Mouse (Mus musculus): ENCODE measurements around the gene Pgr. TPM values are rescaled to one million over a fixed set of nuclear protein-coding genes. Genes with fewer than 3 reads are reported as not detected.

The Pgr gene
- polyA plus RNA-seq, 1 experiment from 2014 or later, result 0.06 TPM

DNA sequence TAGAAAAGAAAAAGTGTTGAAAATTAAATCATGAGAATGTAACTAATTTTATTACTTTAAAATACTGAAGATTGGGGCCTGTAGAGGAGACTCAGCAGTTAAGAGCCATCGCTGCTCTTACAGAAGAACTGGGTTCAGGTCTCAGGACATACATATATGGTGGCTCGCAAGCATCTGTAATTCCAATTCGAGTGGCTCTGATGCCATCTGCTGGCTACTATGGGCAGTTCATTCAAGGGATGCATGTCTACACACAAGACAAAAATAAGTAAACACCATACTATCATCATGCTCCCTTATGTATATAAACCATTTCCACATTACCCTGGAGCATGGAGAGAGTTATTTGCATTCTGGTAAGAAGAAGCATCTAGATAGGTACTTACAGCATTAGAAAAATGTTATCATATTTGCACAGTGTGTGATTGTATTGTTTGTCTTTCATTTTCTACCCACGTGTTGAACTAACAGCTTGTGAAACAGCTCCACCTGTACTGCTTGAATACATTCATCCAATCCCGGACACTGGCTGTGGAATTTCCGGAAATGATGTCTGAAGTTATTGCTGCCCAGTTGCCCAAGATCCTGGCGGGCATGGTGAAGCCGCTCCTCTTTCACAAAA is 65.0 kb downstream of the Pgr start:
- no peaks in the 10 kb centered on the region for H3K36me3 ChIP-seq
- no peak overlapping the region for H3K4me2 ChIP-seq
- ATAC-seq, result no peak
- H3K9ac ChIP-seq, result no peak overlapping the region
- no peak overlapping the region for H3K4me3 ChIP-seq
- no peaks in the 10 kb centered on the region for H3K27me3 ChIP-seq (replicated peaks)
- no peaks in the 10 kb centered on the region for H3K4me1 ChIP-seq
- no peak overlapping the region for H3K27ac ChIP-seq
- WGBS (ENCODE audit: insufficient replicate concordance), result 42% methylated on average over 8 of the region's 8 CpGs
- H3K9me3 ChIP-seq (replicated peaks), result no peaks in the 10 kb centered on the region

DNA sequence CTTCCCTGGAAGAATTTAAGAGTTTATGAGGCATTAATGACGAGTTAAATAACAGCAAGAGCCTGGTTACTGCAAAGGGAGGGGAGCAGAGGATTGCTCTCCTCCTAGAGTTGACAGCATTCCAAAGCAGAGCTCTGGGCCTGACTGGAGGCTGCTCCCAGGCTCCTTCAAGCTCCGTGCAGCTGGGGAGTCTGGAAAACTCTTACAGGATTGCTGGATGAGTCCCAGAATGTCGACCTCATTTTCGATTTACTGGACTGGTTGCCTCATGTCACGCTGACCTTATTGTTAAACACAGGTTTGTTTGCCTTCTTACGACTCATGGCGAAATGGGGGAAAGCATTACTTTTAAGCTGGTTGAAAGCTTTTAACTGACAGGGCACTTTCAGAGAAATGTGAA is 70.6 kb downstream of the Pgr start:
- WGBS (ENCODE audit: insufficient replicate concordance), result 52% methylated on average over 7 of the region's 7 CpGs
- no peak for ATAC-seq
- H3K9me3 ChIP-seq (replicated peaks), result no peaks in the 10 kb centered on the region

DNA sequence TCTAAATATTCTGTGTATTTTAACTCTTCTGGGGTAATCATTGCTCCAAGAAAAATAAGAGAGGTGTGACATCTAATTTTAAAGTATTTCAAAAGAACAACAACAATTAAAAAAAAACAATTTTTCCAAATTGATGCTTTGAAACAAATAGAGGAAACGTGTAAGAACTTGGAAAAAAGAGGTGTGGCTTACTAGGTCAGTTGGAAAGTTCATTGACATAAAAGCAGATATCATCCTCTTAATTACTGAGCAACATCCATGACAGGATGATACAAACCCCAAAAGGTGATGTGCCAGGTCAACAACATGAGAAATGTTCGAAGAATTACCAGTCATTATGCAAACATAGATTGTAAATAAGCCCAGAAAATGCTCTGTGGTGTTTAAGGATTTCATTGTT is 71.9 kb downstream of the Pgr start, which contains the start of gene Gm16485:
TSS of gene Gm16485 (plus strand) at position 301 of the 400 bp plus-strand sequence.
- no peak within 1 kb of the TSS for H3K4me3 ChIP-seq
- no peaks in the 10 kb centered on the region for H3K27me3 ChIP-seq (replicated peaks)
- H3K4me1 ChIP-seq, result no peaks in the 10 kb centered on the region
- H3K4me2 ChIP-seq, result no peak within 1 kb of the TSS
- ATAC-seq, result no peak
- H3K9me3 ChIP-seq (replicated peaks), result no peaks in the 10 kb centered on the region
- no peak within 1 kb of the TSS for H3K9ac ChIP-seq
- H3K36me3 ChIP-seq, result no peaks in the 10 kb centered on the region
- WGBS (ENCODE audit: insufficient replicate concordance), result 49% methylated on average over 2 of the region's 2 CpGs
- no peak within 1 kb of the TSS for H3K27ac ChIP-seq

More for the DNA sequence above, 70.6 kb downstream of the Pgr start:
- no peaks in the 10 kb centered on the region for H3K36me3 ChIP-seq
- no peak overlapping the region for H3K9ac ChIP-seq
- no peaks in the 10 kb centered on the region for H3K4me1 ChIP-seq
- no peak overlapping the region for H3K4me3 ChIP-seq
- H3K27me3 ChIP-seq (replicated peaks), result no peaks in the 10 kb centered on the region
- H3K4me2 ChIP-seq, result no peak overlapping the region
- H3K27ac ChIP-seq, result no peak overlapping the region

DNA sequence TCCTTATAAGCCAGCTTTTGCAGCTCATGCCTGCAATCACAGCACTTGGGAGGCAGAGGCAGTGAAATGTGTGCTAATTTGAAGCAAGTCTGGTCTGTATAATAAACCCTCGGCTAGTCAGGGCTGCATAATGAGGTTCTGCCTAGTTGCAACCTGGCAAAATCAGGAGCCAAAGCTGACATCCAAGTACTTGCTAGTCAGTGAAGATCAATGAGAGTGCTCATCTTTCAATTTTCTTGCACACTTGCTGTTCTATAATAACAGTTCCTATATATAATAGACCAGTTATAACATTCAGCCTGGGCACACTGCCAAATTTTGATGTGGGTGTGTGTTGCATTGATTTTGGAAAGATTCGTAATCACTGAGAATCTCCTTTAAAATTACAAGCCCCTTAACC is 78.1 kb downstream of the Pgr start:
- ATAC-seq, result no peak
- Histone ChIP-seq H3K9me3 (replicated peaks) (no peaks in the 10 kb centered on the region), H3K27me3 (replicated peaks) (no peaks in the 10 kb centered on the region), H3K27ac (no peak overlapping the region), H3K4me1 (no peaks in the 10 kb centered on the region), H3K9ac (no peak overlapping the region), H3K4me2 (no peak overlapping the region), H3K36me3 (no peaks in the 10 kb centered on the region), H3K4me3 (no peak overlapping the region)
- WGBS (ENCODE audit: insufficient replicate concordance), result 54% methylated on average over 2 of the region's 2 CpGs

DNA sequence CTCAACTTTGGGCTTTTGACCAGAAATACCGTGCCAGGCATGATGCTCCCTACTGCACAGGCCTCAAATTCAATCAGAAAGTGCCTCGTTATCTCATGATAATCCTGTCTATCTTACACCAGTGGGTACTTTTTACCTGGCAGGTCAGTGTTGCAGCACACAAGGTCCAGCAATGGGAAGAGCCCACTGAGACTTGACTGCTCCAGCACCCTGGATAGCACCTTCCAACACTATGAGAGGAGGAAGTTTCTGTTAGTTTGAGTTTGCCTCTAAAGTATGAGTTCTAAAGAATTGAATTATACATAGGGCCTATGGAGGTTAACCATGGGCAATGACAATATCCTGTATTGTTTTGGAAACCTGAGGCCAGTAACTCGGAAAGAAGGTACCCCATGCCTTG is 82.7 kb downstream of the Pgr start:
- Histone ChIP-seq H3K36me3 (no peaks in the 10 kb centered on the region), H3K9me3 (replicated peaks) (no peaks in the 10 kb centered on the region), H3K4me1 (no peaks in the 10 kb centered on the region), H3K9ac (no peak overlapping the region), H3K27me3 (replicated peaks) (no peaks in the 10 kb centered on the region), H3K27ac (no peak overlapping the region), H3K4me3 (no peak overlapping the region), H3K4me2 (no peak overlapping the region)
- no peak for ATAC-seq
- WGBS (ENCODE audit: insufficient replicate concordance), result 49% methylated on average over 3 of the region's 3 CpGs

DNA sequence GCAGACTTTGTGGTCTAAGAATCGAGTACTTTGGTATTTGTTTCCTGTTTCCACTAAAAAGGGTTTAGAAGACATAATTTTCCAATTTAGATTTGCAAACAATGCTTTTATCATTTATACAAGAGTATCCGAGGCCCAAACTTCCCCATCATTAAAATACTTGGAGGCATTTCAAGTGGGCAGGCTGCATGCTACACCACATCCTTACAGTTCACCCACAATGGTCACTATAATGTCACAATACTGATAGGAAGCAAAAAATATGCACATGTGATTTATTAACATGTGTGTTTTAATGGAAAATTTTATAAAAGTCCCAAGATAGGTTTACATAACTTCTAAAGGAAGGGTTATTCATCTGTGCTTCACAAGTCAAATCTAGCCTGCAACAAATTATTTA is 96.9 kb downstream of the Pgr start:
- H3K4me1 ChIP-seq, result no peaks in the 10 kb centered on the region
- 46% methylated on average over 2 of the region's 2 CpGs for WGBS (ENCODE audit: insufficient replicate concordance)
- H3K27me3 ChIP-seq (replicated peaks), result no peaks in the 10 kb centered on the region
- no peak overlapping the region for H3K4me2 ChIP-seq
- H3K36me3 ChIP-seq, result no peaks in the 10 kb centered on the region
- no peak overlapping the region for H3K9ac ChIP-seq
- no peak for ATAC-seq
- H3K9me3 ChIP-seq (replicated peaks), result no peaks in the 10 kb centered on the region
- H3K27ac ChIP-seq, result no peak overlapping the region
- no peak overlapping the region for H3K4me3 ChIP-seq

DNA sequence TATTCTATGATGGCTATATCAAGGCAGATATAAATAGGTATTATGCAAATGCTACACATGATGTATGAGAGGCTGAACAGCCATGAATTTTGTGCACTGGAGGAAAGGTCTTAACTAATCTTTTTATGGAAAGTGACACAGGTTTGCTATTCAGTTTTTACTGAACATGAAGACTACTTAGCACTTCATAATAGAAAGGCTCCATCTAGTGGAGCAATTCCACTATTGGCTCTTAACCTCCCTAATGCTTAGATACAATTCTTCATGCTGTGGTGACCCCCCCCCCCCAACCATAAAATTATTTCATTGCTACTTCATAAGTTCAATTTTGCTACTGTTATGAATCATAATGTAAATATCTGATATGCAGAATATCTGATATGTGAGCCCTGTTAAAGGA is 101.5 kb downstream of the Pgr start:
- Histone ChIP-seq H3K27me3 (replicated peaks) (no peaks in the 10 kb centered on the region), H3K36me3 (0 out of 2 replicates have a peak, but pooled peaks cover 3% of the 10 kb centered on the region), H3K27ac (no peak overlapping the region), H3K4me2 (no peak overlapping the region), H3K4me3 (no peak overlapping the region), H3K4me1 (no peaks in the 10 kb centered on the region), H3K9me3 (replicated peaks) (no peaks in the 10 kb centered on the region), H3K9ac (no peak overlapping the region)
- ATAC-seq, result no peak

DNA sequence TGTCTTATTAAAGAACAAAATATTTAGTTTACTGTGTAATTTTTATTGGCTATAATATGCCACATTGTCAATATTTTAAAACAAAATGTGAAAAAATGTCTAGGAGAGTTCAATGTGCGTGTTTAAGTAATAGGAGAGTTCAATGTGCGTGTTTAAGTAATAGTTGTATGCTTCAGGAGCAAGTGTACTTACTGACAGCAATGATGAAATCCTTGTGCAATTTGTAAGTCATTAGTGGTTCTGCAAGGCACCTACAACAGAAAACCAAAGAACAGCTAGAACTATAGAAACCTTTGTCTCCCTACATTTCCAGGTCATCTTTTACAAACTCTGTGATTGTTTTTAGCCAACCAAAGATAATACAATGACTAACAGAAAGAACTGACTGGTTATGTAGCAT is 115.5 kb downstream of the Pgr start:
- Histone ChIP-seq H3K9me3 (replicated peaks) (no peaks in the 10 kb centered on the region), H3K9ac (no peak overlapping the region), H3K4me3 (no peak overlapping the region), H3K4me1 (no peaks in the 10 kb centered on the region), H3K36me3 (0 out of 2 replicates have a peak, but pooled peaks cover 7% of the 10 kb centered on the region), H3K4me2 (no peak overlapping the region), H3K27ac (no peak overlapping the region), H3K27me3 (replicated peaks) (no peaks in the 10 kb centered on the region)
- ATAC-seq, result no peak
- 60% methylated on average over 2 of the region's 2 CpGs for WGBS (ENCODE audit: insufficient replicate concordance)

Other genes starting within 250 kb of the Pgr start
- not detected in 2 replicates for gene Gm16485, start 72.0 kb downstream of the Pgr start, polyA plus RNA-seq (2016; fragmentation: Nextera tagmentation; extraction: Ambion mirVana)

All from liver, embryonic 12.5 days (tissue).